Mouse (Mus musculus): ENCODE results near the gene Znrf2.

- TF ChIP-seq MYOD1 (IDR thresholded peaks at IDR 0.05; ENCODE audit: control insufficient read depth, insufficient read length, low read depth), result no peak
- TF ChIP-seq CTCF (IDR thresholded peaks at IDR 0.05; ENCODE audit: control insufficient read depth, insufficient read depth, insufficient read length), result no peak
- no peak for TF ChIP-seq FOSL1 (IDR thresholded peaks at IDR 0.05; ENCODE audit: insufficient read depth, low read length, poor library complexity, severe bottlenecking)
Observed at GRCm38 (mm10) chr6:54916941-54917340, 100.2 kb downstream of the Znrf2 start.
